Mouse (Mus musculus) lung, adult 10 weeks (tissue): ENCODE results near the gene Gm17728. TPM values are rescaled to one million over a fixed set of nuclear protein-coding genes. Genes with fewer than 3 reads are reported as not detected.

Source experiments
- polyA plus RNA-seq: library from polyadenylated mRNA; stranded (reverse); fragments of 350-450 nt; fragmentation: Illumina TruSeq; extraction: RNeasy Lipid Tissue Mini Kit (QIAGEN cat#74804); gene quantifications from one replicate; pipeline ENCODE4 v1.2.3, GENCODE M21; 2014; ENCODE audit warnings: low read depth, low replicate concordance; ENCODE audit not compliant: insufficient read depth

Gm17728 gene
- polyA plus RNA-seq = not detected

DNA sequence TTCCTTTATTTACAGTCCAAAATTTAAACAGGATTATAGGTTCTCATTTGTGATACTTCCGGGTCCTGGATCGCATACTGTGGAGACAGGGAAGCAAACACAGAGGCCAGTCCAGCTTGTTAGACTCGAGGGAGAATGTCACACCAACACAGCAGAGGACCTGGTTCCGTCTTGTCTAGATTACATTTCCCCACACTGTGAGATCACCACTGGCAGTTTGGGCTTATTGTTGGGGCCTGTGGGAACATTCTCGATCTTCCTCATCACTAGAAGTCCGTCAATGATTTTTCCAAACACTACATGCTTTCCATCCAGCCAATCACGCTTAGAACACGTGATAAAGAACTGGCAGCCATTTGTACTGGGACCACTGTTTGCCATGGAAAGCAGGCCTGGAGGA, at the start of gene Gm17728:
Gm17728 (plus strand) TSS at position 301 of the 400 bp plus-strand sequence.

Other genes with a start within 250 kb of the Gm17728 start
- gene Pabpc6, start 247.7 kb downstream of the Gm17728 start, polyA plus RNA-seq = not detected